ENCODE assay signal across 38 mouse cellular contexts in genomic region chr2:37382921-37383320, GRCm38 (mm10). TPM values are rescaled to one million over a fixed set of nuclear protein-coding genes. Genes with fewer than 3 reads are reported as not detected.
DNase-seq lines count a peak whose midpoint lies in the region; ATAC-seq lines count a peak whose summit lies in the region.
"Had no signal": no experiment of that assay in that cellular context is flagged by ENCODE, and none has a peak within 500 bp of the region (broad histone marks: within the 10 kb centered on the region; RNA-seq: fewer than 3 reads in every experiment).

No protein-coding gene starts in this region.

- H3K27ac ChIP-seq in hindbrain, embryonic 12.5 days: no peak overlapping the region
- H3K27ac ChIP-seq: embryonic facial prominence, embryonic 10.5 days; embryonic facial prominence, embryonic 13.5 days; forebrain, embryonic 12.5 days; forebrain, embryonic 15.5 days; gastrocnemius, adult 2 months; heart, embryonic 15.5 days; hindbrain, embryonic 10.5 days; hindbrain, embryonic 14.5 days; hindbrain, postnatal 0 days had no signal

- no peaks in the 10 kb centered on the region for H3K9me3 ChIP-seq in hindbrain, embryonic 12.5 days (replicated peaks)
- H3K9me3 ChIP-seq: embryonic facial prominence, embryonic 10.5 days; embryonic facial prominence, embryonic 13.5 days; forebrain, embryonic 12.5 days; forebrain, embryonic 15.5 days; G1E; heart, embryonic 12.5 days; heart, embryonic 15.5 days; hindbrain, embryonic 10.5 days had no signal

- peak; percentile 25 for DNase-seq in layer of hippocampus, adult 11-12 months (ENCODE audit: low spot score)
- DNase-seq in layer of hippocampus, postnatal 25 days (ENCODE audit: extremely low spot score in 1 of 2, low spot score in 1 of 2): no peak
- peak; percentile 21 to 35 for DNase-seq in left cerebral cortex, postnatal 25 days (ENCODE audit: low spot score in 2 of 2)
- no peak for DNase-seq in left cerebral cortex, postnatal 4 days
- DNase-seq in brain, adult 2 months (ENCODE audit: low read depth, low spot score): peak; percentile 60
- DNase-seq: adrenal gland, postnatal 10 days; B cell, adult 2 months; cerebellum, adult 11-12 months; cerebellum, adult 8-10 months; cerebellum, postnatal 10 days; cerebellum, postnatal 36 days; embryo, embryonic 11 days; gastrocnemius, adult 2 months; gastrocnemius, postnatal 14 days; heart, adult 11 months; heart, postnatal 10 days; heart, postnatal 36 days had no signal

- H3K36me3 ChIP-seq in hindbrain, embryonic 12.5 days: peaks cover 27% of the 10 kb centered on the region

- ATAC-seq in monocyte, adult 5-6 weeks (replicated peaks; ENCODE audit: insufficient number of reproducible peaks, low FRiP score, low TSS enrichment, poor library complexity, severe bottlenecking): 0 out of 2 replicates have a peak, but pooled peaks have one; percentile 13
- no peak for ATAC-seq in hindbrain, embryonic 12.5 days (ENCODE audit: low FRiP score)
- ATAC-seq: forebrain, embryonic 15.5 days; hindbrain, postnatal 0 days; Patski had no signal

- H3K9ac ChIP-seq in hindbrain, embryonic 12.5 days: no peak overlapping the region
- H3K9ac ChIP-seq: embryonic facial prominence, embryonic 13.5 days; forebrain, embryonic 12.5 days; forebrain, embryonic 15.5 days; heart, embryonic 12.5 days; heart, embryonic 15.5 days; hindbrain, embryonic 14.5 days had no signal

- H3K4me1 ChIP-seq in hindbrain, embryonic 12.5 days: no peaks in the 10 kb centered on the region
- H3K4me1 ChIP-seq: embryonic facial prominence, embryonic 10.5 days; embryonic facial prominence, embryonic 13.5 days; forebrain, embryonic 12.5 days; forebrain, embryonic 15.5 days; heart, embryonic 12.5 days; heart, embryonic 15.5 days; hindbrain, embryonic 10.5 days had no signal

- H3K4me2 ChIP-seq in hindbrain, embryonic 12.5 days (replicated peaks): no peak overlapping the region
- H3K4me2 ChIP-seq: embryonic facial prominence, embryonic 13.5 days; forebrain, embryonic 12.5 days; forebrain, embryonic 15.5 days; heart, embryonic 12.5 days; heart, embryonic 15.5 days; hindbrain, embryonic 14.5 days had no signal

- no peaks in the 10 kb centered on the region for H3K27me3 ChIP-seq in hindbrain, embryonic 12.5 days
- H3K27me3 ChIP-seq: CH12.LX; embryonic facial prominence, embryonic 13.5 days; forebrain, embryonic 12.5 days; forebrain, embryonic 15.5 days; heart, embryonic 12.5 days; heart, embryonic 15.5 days; Patski had no signal

- intact Hi-C loops in left cerebral cortex, postnatal 25 days (cut with DNase I): loop anchor here (5.0 kb wide), 1 partner anchor 104 kb away; no protein-coding TSS in a partner anchor
- intact Hi-C loops in left cerebral cortex, postnatal 4 days (cut with DNase I): loop anchor here (5.0 kb wide), 1 partner anchor 99 kb away; no protein-coding TSS in a partner anchor

- H3K4me3 ChIP-seq in hindbrain, embryonic 12.5 days: no peak overlapping the region
- H3K4me3 ChIP-seq: embryonic facial prominence, embryonic 10.5 days; embryonic facial prominence, embryonic 13.5 days; erythroblast, embryonic 14.5 days; forebrain, embryonic 12.5 days; forebrain, embryonic 15.5 days; gastrocnemius, adult 2 months; heart, embryonic 12.5 days; heart, embryonic 15.5 days; hindbrain, embryonic 10.5 days had no signal

- WGBS in hindbrain, embryonic 12.5 days: 94% methylated on average over 9 of the region's 9 CpGs

RNA-seq across cellular contexts. Expression of gene Pdcl, which starts 23.8 kb away (rescaled TPM):
- total RNA-seq in layer of hippocampus, postnatal 25 days (2021): 10 to 100 TPM; 27.0 to 28.4 TPM
- total RNA-seq in left cerebral cortex, postnatal 25 days (2021): 10 to 100 TPM; 23.8 to 26.3 TPM
- 10 to 100 TPM; 37.1 to 40.2 TPM for total RNA-seq in left cerebral cortex, postnatal 4 days (2021)
- total RNA-seq in monocyte, adult 5-6 weeks (2017): 71.6 to 76.0 TPM (median 75.3 TPM) in 3 replicates
- polyA plus RNA-seq in hindbrain, embryonic 12.5 days (2016; fragmentation: Nextera tagmentation; extraction: Ambion mirVana): 73.3 and 81.1 TPM in 2 replicates

RNA-seq across cellular contexts. Expression of gene Rc3h2, which starts 39.8 kb away (rescaled TPM):
- total RNA-seq in layer of hippocampus, postnatal 25 days (2021): 10 to 100 TPM; 80.3 to 83.2 TPM
- 10 to 100 TPM; 84.5 to 97.3 TPM for total RNA-seq in left cerebral cortex, postnatal 25 days (2021)
- total RNA-seq in left cerebral cortex, postnatal 4 days (2021): 10 to 100 TPM; 87.9 to 93.5 TPM
- 48.1 to 72.0 TPM (median 49.0 TPM) in 3 replicates for total RNA-seq in monocyte, adult 5-6 weeks (2017)
- 34.2 and 35.0 TPM in 2 replicates for polyA plus RNA-seq in hindbrain, embryonic 12.5 days (2016; fragmentation: Nextera tagmentation; extraction: Ambion mirVana)

RNA-seq across cellular contexts. Expression of gene Olfr368, which starts 56.6 kb away (rescaled TPM):
- total RNA-seq in layer of hippocampus, postnatal 25 days (2021): not detected
- total RNA-seq in left cerebral cortex, postnatal 25 days (2021): not detected
- not detected for total RNA-seq in left cerebral cortex, postnatal 4 days (2021)
- total RNA-seq in monocyte, adult 5-6 weeks (2017): not detected in 3 replicates
- not detected in 2 replicates for polyA plus RNA-seq in hindbrain, embryonic 12.5 days (2016; fragmentation: Nextera tagmentation; extraction: Ambion mirVana)
- total RNA-seq: adrenal gland, adult 18-20 months; adrenal gland, postnatal 10 days; adrenal gland, postnatal 4 days; CH12.LX; G1E; gastrocnemius, adult 2 months; gastrocnemius, postnatal 14 days; gastrocnemius, postnatal 4 days; heart, adult 8-10 months; heart, postnatal 10 days; heart, postnatal 36 days; hindbrain, postnatal 0 days had no signal
- polyA plus RNA-seq: brain, embryonic 14.5 days; cortical plate, adult 2 months; embryonic facial prominence, embryonic 10.5 days; embryonic facial prominence, embryonic 13.5 days; erythroblast, embryonic 14.5 days; forebrain, embryonic 12.5 days; forebrain, embryonic 15.5 days; G1E; heart, embryonic 12.5 days; heart, embryonic 15.5 days; hindbrain, embryonic 10.5 days; hindbrain, embryonic 14.5 days; hindbrain, postnatal 0 days; Patski had no signal

Comparison
In these comparisons a context has a peak if more than half of its experiments do, and no peak if none do; other contexts are left out.
1. DNase-seq: peak in layer of hippocampus, adult 11-12 months (single experiment), left cerebral cortex, postnatal 25 days (2 of 2) and brain, adult 2 months (single experiment); none in layer of hippocampus, postnatal 25 days (0 of 2) and left cerebral cortex, postnatal 4 days (single experiment).